Mouse (Mus musculus) liver, embryonic 14 days (tissue): ENCODE results near the gene Gm10837. TPM values are rescaled to one million over a fixed set of nuclear protein-coding genes. Genes with fewer than 3 reads are reported as not detected.

Experiments used
- polyA plus RNA-seq: library from polyadenylated mRNA; depleted of rRNA; stranded (reverse); fragments of >200 nt; gene quantifications from 2 replicates; pipeline ENCODE4 v1.2.3, GENCODE M21; 2012; rRNA removed

Gene Gm10837
- not detected in 2 replicates for polyA plus RNA-seq

GRCm38 (mm10) chr14:122490441-122491328 lies at the start of gene Gm10837:
Gm10837 (plus strand) TSS chr14:122490586.

GRCm38 (mm10) chr14:122450496-122451382 lies 39.6 kb upstream of the Gm10837 start, which contains the start of gene Gm5089:
Gm5089 (minus strand) TSS chr14:122451115.

GRCm38 (mm10) chr14:122464763-122465741 lies 25.3 kb upstream of the Gm10837 start, which contains the start of gene Zic5:
Zic5 (minus strand) TSS chr14:122465677.

GRCm38 (mm10) chr14:122474891-122475556 lies 15.4 kb upstream of the Gm10837 start, which contains the start of gene Zic2:
Zic2 (plus strand) TSS chr14:122475435.

GRCm38 (mm10) chr14:122534017-122534924 lies 43.9 kb downstream of the Gm10837 start, which contains the start of gene Pcca:
Pcca (plus strand) TSS chr14:122534324.

Other genes starting within 250 kb of the Gm10837 start
- not detected in 2 replicates for gene Gm5089, start 39.5 kb upstream of the Gm10837 start, polyA plus RNA-seq
- not detected in 2 replicates for gene Zic5, start 24.9 kb upstream of the Gm10837 start, polyA plus RNA-seq
- not detected in 2 replicates for gene Zic2, start 15.2 kb upstream of the Gm10837 start, polyA plus RNA-seq
- gene Pcca, start 43.7 kb downstream of the Gm10837 start, polyA plus RNA-seq, result 9.6 and 9.8 TPM in 2 replicates